Mouse (Mus musculus): ENCODE results near the gene Iqcn. TPM values are rescaled to one million over a fixed set of nuclear protein-coding genes. Genes with fewer than 3 reads are reported as not detected.

Gene Iqcn
- total RNA-seq, 1 experiment from 2014 or later = 0.19 TPM

- peak; percentile 60 for DNase-seq
Measured at GRCm38 (mm10) chr8:70755661-70756475, 52.6 kb downstream of the Iqcn start.

DNA sequence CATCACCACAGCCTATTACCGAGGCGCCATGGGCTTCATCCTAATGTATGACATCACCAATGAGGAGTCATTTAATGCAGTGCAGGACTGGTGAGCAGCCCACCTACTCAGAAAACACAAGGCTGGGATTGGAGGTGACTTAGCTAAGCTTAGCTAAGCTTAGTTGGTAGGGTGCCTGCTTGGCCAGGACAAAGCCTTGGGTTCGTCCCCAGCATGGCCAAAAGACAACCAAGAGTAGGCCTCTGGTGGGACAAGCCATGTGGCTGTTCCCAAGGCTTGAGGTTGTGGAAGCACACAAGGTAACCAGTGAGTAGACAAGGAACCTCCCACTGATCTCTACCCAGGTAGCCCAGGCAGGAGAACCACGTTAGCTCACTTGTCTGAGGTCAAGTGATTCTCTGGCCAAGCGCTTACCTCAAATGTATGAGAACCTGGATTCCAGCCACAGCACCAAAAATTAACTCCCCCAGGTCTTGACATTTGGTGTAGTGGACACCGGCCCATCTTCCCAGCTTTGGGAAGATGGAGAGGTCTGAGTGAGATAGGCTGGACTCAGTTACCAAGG is 53.3 kb downstream of the Iqcn start:
- peak; percentile 14 for DNase-seq

GRCm38 (mm10) chr8:70757523-70758307 is 54.5 kb downstream of the Iqcn start:
- peak; percentile 73 for DNase-seq

DNA sequence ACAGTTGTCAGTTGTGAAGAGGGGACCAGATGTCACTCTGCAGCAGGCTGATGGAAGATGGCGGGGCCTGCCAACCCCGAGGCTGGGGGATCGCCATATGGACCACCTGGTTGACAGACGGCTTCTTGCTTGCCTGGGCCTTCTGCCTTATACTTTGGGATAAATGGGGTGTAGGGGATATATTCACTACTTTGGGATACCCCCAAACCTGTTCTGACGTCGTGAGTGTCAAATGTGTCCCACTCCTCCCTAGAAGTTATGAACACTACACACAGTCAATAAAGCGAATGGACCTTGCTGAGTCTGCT is 55.0 kb downstream of the Iqcn start:
- DNase-seq = no peak

GRCm38 (mm10) chr8:70758616-70759561 is 55.6 kb downstream of the Iqcn start:
- DNase-seq = peak; percentile 86

DNA sequence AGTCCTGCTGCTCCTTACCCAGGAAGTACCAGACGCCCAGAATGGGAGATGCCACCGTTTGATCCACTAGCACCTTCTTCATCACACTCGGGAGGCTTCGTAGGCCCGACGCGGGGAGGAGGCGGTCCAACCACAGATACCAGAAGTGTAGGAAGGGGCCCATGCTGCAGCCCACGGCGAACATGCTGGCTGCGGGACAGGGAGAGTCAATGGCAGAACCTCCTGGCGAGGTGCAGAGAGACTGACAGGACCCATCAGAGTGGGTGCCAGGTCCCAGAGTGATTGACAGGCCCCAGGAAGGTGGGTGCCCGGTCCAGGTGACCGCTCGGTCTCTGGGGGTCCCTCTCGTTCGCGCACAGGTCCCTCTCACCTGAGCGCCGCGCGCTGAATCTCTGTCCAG is 57.1 kb downstream of the Iqcn start:
- peak; percentile 44 for DNase-seq

DNA sequence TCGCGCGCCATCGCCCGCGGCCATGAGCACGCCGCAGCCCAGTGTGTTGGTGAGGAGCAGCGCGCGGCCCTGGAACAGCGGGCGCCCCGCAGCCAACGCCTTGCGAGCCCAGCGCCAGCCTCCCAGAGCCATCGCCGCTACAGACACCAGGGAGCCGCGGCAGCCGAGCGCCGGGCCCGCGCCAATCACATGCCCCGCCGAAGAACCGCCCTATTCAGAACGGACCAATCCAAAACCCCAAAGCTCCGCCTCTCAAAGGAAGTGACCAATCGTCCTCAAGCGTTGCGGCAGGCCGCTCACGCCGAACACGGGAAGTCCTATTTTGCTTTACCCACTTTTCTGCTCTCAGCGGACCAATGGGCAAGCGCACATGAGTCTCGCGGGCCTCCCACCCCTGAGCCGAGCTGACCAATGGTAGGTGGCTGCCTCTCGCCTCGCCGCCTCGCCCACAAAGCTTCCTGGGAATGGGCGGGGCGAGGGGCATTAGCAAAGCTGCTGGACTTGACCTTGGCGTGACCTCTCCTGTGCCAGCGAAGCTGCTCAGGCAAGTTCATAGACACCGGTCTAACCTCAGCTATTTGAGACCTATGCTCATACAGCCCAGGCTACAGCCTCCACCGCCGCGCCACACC is 57.6 kb downstream of the Iqcn start, which contains the start of gene Mpv17l2:
Gene Mpv17l2 (minus strand): TSS at position 172 of the 632 bp plus-strand sequence.
- peak; percentile 97 for DNase-seq

DNA sequence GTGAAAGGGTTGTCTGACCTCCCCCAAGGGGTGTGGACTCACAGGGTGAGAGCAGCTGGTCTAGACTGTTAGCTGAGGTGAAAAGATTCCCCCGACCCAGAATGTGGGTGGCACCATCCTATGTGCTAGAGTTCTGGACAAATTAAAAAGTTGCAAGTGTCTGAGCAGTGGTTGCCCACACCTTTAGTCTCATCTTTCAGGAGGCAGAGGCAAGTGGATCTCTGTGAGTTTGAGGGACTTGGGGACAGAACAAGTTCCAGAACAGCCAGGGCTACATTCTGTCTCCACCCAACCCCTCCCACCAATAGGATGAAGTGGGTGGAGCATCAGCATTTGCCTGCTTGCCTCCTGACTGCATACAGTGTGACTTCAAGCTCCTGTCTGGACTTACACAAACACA is 58.9 kb downstream of the Iqcn start:
- DNase-seq = peak; percentile 7

DNA sequence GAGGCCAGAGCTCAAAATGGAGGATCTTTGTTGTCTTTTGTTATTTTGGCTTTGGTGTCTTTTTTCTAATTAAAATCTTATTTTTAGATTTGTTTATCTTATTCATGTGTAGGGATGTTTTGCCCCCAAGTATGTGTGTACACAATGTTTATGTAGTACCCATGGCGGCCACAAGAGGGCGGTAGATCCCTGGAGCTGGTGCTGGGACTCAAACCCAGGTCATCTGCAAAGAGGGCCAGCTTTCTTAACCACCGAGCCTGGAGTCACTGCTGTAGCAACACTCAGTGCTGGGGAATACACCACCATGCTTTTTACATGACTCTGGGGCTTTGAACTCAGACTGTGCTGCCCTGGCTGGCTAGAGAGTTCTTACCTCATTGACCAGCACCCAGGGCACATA is 60.1 kb downstream of the Iqcn start:
- peak; percentile 81 for DNase-seq

DNA sequence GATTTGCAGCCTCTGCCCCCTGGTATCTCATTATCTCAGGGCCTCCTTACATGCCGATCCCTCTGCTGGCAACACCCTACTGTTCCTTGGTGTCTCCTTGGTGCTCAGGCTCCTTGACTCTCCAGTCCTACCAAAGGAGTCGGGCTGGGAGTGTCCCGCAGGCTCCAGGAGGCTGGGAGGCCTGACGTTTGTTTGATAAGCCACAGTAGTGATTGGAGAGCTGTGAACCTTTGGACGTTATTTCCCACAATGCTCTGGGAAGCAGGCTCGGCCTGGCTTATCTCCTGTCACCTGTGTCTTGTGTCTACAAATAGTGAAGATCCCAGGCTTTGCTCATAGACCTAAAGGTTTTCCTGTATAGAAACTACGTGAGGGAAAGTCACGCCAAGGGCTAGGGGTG is 60.8 kb downstream of the Iqcn start:
- no peak for DNase-seq

GRCm38 (mm10) chr8:70764676-70765075 is 61.4 kb downstream of the Iqcn start:
- no peak for DNase-seq

- no peak for DNase-seq
Measured at GRCm38 (mm10) chr8:70765329-70765728, 62.1 kb downstream of the Iqcn start.

DNA sequence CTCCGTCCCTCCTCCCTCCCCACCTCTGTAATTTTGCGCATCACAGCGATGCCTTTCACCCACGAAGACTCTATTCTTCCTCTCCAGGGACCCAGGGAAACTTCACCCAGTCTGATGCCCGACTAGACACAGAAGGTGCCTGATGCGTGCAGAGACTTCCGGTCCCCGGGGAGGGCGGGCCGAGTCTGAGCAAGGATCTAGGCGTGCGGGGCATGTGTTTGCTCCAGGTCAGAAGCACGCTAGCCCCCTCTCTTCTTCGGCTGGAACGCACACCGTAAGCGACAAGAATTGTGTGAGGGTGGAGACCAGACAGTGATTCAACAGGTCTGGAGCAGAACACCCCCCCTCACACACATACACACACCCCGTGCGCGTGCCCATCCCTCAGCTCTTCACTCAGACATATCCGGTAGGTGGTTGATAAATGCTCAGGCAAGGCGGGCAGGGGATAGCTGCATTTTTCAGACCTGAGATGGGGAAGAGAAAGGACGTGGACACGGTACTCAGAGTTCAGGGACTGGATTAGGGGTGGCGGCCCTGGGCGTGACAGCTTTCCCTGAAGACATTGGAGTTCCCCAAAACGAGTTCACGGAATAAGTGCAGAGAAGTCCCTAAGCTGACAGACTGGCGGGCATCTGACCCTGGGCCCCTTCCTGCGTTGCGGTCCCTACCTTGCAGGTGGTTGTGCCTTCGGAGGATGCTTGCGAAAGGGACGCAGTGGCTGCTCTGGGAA is 62.7 kb downstream of the Iqcn start:
- peak; percentile 76 for DNase-seq

- peak; percentile 81 for DNase-seq
Measured at GRCm38 (mm10) chr8:70766571-70767440, 63.5 kb downstream of the Iqcn start.

Other genes starting within 250 kb of the Iqcn start
- 15.7 and 16.3 TPM in 2 replicates for gene Klhl26, start 226.5 kb upstream of the Iqcn start, total RNA-seq (2021)
- gene Tmem59l, start 216.1 kb upstream of the Iqcn start, total RNA-seq (2021) = 4.6 and 5.6 TPM in 2 replicates
- gene Crlf1, start 210.3 kb upstream of the Iqcn start, total RNA-seq (2021) = not detected in 2 replicates
- 116 and 123 TPM in 2 replicates for gene Rex1bd, start 196.7 kb upstream of the Iqcn start, total RNA-seq (2021)
- 1,600 and 1,776 TPM in 2 replicates for gene Uba52, start 192.7 kb upstream of the Iqcn start, total RNA-seq (2021)
- gene Fkbp8, start 175.7 kb upstream of the Iqcn start, total RNA-seq (2021) = 235 and 252 TPM in 2 replicates
- 78.9 and 83.1 TPM in 2 replicates for gene Kxd1, start 175.5 kb upstream of the Iqcn start, total RNA-seq (2021)
- gene Ell, start 164.0 kb upstream of the Iqcn start, total RNA-seq (2021) = 22.4 and 22.9 TPM in 2 replicates
- gene Isyna1, start 109.1 kb upstream of the Iqcn start, total RNA-seq (2021) = 77.2 and 84.7 TPM in 2 replicates
- gene Ssbp4, start 94.6 kb upstream of the Iqcn start, total RNA-seq (2021) = 84.4 and 102 TPM in 2 replicates
- gene Lrrc25, start 87.3 kb upstream of the Iqcn start, total RNA-seq (2021) = 1.6 and 2.0 TPM in 2 replicates
- 0.79 and 1.0 TPM in 2 replicates for gene Gdf15, start 71.0 kb upstream of the Iqcn start, total RNA-seq (2021)
- gene Pgpep1, start 43.1 kb upstream of the Iqcn start, total RNA-seq (2021) = 73.1 and 86.5 TPM in 2 replicates
- gene Lsm4, start 30.2 kb upstream of the Iqcn start, total RNA-seq (2021) = 76.0 and 78.6 TPM in 2 replicates
- 165 and 174 TPM in 2 replicates for gene Jund, start 4.5 kb upstream of the Iqcn start, total RNA-seq (2021)
- 0.70 TPM in 1 of 2 replicates, not detected in the other for gene Gm3336, start 15.1 kb downstream of the Iqcn start, total RNA-seq (2021)
- 1.9 TPM in 2 replicates for gene Pde4c, start 20.3 kb downstream of the Iqcn start, total RNA-seq (2021)
- gene Rab3a, start 51.2 kb downstream of the Iqcn start, total RNA-seq (2021) = 56.2 and 75.1 TPM in 2 replicates
- 113 and 123 TPM in 2 replicates for gene Mpv17l2, start 57.5 kb downstream of the Iqcn start, total RNA-seq (2021)
- 35.4 and 44.0 TPM in 2 replicates for gene Pik3r2, start 73.3 kb downstream of the Iqcn start, total RNA-seq (2021)
- gene Mast3, start 101.6 kb downstream of the Iqcn start, total RNA-seq (2021) = 22.9 and 28.2 TPM in 2 replicates
- gene Il12rb1, start 105.0 kb downstream of the Iqcn start, total RNA-seq (2021) = 0.34 TPM in 1 of 2 replicates, not detected in the other
- gene Arrdc2, start 136.3 kb downstream of the Iqcn start, total RNA-seq (2021) = 12.5 and 15.8 TPM in 2 replicates
- gene Kcnn1, start 159.8 kb downstream of the Iqcn start, total RNA-seq (2021) = 2.9 and 3.8 TPM in 2 replicates
- gene Ccdc124, start 170.5 kb downstream of the Iqcn start, total RNA-seq (2021) = 52.2 and 52.9 TPM in 2 replicates
- 0.30 TPM in 1 of 2 replicates, not detected in the other for gene Slc5a5, start 189.3 kb downstream of the Iqcn start, total RNA-seq (2021)
- gene Rpl18a, start 194.0 kb downstream of the Iqcn start, total RNA-seq (2021) = 1,399 and 1,708 TPM in 2 replicates
- gene Map1s, start 202.5 kb downstream of the Iqcn start, total RNA-seq (2021) = 26.2 and 32.1 TPM in 2 replicates